Mouse (Mus musculus) spleen, embryonic (tissue): ENCODE data around the gene Cmah.
"Not testable (repeated sequence)": the region's sequence is repeated elsewhere in the genome, so short reads cannot be mapped to it uniquely, and the experiment has no call there.

Experiments used
- CTCF ChIA-PET: fragments of 350-600 bp; sonication (Branson Sonifier 250); formaldehyde crosslinking; loops from one replicate; lab custom pipeline; 2022; lab: Charles Lee

Cmah gene

GRCm38 (mm10) chr13:24339907-24340306 is 12.7 kb downstream of the Cmah start:
- CTCF ChIA-PET, result interaction anchor here (0.7 kb wide), 1 partner anchor 80 kb away, joined by 3 read pairs; no protein-coding TSS in a partner anchor

- CTCF ChIA-PET, result no interaction called here
Observed at GRCm38 (mm10) chr13:24340462-24340861, 13.3 kb downstream of the Cmah start.

- CTCF ChIA-PET, result interaction anchor here (0.5 kb wide), 1 partner anchor 610 kb away, joined by 3 read pairs; no protein-coding TSS in a partner anchor
Observed at GRCm38 (mm10) chr13:24342091-24342490, 14.9 kb downstream of the Cmah start.

DNA sequence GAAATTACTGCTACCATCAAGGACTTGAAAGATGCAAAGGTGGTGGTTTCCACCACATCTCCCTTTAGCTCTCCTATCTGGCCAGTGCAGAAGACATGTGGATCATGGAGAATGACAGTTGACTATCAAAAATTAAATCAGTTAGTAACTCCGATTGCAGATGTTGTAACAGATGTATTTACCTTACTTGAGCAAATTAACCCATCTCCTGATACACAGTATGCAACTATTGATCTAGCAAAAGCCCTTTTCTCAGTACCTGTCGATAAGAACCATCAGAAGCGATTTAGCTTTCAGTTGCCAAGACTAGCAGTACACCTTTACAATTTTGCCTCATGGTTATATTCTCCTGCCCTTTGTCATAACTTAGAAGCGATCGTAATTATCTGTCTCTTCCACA is 25.8 kb downstream of the Cmah start:
- CTCF ChIA-PET, result no interaction called here

DNA sequence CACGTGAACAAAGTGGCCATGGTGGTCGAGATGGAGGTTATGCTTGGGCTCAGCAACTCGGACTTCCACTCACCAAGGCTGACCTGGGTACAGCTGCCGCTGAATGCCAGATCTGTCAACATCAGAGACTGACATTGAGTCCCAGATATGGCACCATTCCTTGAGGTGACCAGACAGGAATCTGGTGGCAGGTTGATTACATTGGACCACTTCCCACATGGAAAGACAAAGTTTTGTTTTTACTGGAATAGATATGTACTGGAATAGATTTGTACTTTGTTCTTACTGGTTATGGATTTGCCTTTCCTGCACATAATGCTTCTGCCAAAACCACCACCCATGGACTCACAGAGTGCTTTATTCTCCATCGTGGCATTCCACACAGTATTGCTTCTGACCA is 27.5 kb downstream of the Cmah start:
- CTCF ChIA-PET, result no interaction called here

GRCm38 (mm10) chr13:24359181-24359580 is 32.0 kb downstream of the Cmah start:
- CTCF ChIA-PET, result no interaction called here

- CTCF ChIA-PET, result interaction anchor here (0.7 kb wide), 1 partner anchor 152 kb away, joined by 3 read pairs; no protein-coding TSS in a partner anchor
Observed at GRCm38 (mm10) chr13:24365191-24365590, 38.0 kb downstream of the Cmah start.

- CTCF ChIA-PET, result no interaction called here
Observed at GRCm38 (mm10) chr13:24372893-24373599, 45.8 kb downstream of the Cmah start.

DNA sequence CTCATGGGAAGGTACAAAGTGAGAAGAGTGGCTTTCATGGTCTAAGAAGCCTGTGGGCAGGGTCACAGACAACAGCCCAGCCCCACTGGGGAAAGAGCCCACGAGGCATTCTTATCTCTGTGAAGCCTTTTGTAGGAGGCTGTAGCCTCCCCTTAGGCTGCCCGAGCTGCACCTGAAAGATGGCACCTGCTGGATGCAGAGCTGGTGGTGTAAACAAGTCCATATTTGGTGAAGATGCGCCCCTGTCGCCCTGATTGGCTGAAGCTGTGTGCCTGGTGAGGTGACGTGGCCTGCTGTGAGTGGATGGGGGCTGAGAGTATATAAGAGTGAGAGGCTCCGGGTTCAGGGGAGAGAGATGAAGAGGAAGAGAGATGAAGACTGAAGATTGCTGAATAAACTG is 47.4 kb downstream of the Cmah start:
- CTCF ChIA-PET, result not testable (repeated sequence)

DNA sequence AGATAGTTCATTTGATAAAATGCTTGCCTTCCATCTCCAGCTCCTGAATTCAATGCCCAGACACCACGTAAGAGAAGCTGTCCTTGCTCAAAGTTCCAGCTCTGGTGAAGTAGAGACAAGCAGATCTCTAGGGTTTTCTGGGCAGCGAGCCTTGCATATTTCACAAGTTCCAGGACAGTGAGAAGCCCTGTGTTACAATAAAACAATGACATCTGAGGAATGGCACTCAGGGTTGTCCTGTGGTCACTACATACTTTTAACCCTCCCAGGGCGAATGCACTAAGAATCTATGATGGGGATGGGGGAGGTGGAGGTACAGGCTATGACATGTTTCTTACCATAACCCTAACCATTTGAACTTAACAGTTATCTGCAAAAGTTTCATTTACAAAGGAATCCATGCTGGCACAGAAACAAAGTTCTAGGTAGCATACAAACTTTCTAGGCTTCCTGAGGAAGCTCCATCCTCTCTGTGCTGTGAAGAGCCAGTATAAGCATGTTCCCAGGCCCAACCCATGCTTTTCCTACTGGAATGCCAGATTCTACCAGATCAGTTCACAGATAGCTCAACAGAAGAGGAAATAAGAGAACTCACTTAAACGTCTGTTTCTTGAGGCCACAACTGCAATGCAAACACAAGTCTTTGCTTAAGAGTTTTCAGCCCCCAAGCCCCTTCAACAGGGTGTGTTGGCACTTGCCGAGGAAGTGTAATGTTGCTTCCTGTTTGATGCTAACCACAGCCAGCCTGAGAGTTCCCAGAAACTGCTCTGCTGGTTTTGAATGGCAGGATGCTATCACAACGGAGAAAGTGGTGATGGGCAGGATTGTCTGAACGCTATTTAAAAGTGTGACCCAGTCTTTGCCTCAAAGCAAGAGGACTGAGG is 48.4 kb downstream of the Cmah start:
- CTCF ChIA-PET, result interaction anchor here (0.5 to 0.6 kb wide), 2 partner anchors 344 to 446 kb away, joined by 3 to 6 read pairs; no protein-coding TSS in a partner anchor

DNA sequence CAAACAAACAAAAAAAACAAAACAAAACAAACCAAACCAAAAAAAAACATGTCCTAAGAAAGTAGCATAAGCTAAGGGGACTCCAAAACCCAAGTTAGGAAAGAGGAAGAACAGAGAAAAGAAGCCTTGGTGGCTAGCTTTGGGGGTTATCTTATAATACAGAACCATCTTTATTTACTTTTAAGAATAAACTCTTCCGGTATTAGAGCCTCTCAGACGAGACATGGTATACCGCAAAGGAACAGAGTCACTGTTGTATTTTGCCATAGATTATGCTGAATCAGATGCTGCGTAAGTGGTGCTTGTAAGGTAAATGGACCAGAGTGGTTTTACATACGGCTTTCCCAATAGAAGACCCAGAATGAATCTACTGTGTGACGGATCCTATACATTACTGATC is 53.5 kb downstream of the Cmah start:
- CTCF ChIA-PET, result interaction anchor here (0.6 to 1.0 kb wide), 5 partner anchors 10 to 403 kb away, joined by 3 to 15 read pairs (median 7); no protein-coding TSS in a partner anchor

- CTCF ChIA-PET, result no interaction called here
Observed at GRCm38 (mm10) chr13:24383885-24384284, 56.7 kb downstream of the Cmah start.

GRCm38 (mm10) chr13:24391892-24392291 is 64.7 kb downstream of the Cmah start:
- CTCF ChIA-PET, result no interaction called here

- CTCF ChIA-PET, result no interaction called here
Observed at GRCm38 (mm10) chr13:24392655-24393054, 65.5 kb downstream of the Cmah start.

DNA sequence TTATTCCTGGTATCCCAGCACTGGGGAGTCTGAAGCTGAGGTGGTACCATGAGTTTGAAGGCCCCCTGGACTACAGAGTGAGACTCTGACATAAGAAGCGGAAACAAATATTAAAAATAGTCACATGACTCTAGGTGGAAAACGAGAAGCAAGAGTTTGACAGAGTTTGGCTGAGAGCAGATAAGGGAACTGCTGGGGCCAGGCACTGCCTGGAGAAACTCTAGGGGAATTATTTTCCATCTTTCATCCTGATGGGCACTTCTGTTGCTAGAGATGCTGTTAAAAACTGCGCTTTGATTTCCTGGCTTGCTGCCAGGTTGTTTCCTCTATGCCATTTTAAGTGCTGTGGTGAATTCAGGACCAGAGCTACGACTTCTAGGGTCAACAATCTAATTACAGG is 65.9 kb downstream of the Cmah start:
- CTCF ChIA-PET, result no interaction called here

- CTCF ChIA-PET, result interaction anchor here (0.6 kb wide), 2 partner anchors 218 to 981 kb away, joined by 3 to 8 read pairs; no protein-coding TSS in a partner anchor
Observed at GRCm38 (mm10) chr13:24395815-24396214, 68.6 kb downstream of the Cmah start.

- CTCF ChIA-PET, result interaction anchor here (0.6 kb wide), 1 partner anchor 141 kb away, joined by 3 read pairs; no protein-coding TSS in a partner anchor
Observed at GRCm38 (mm10) chr13:24397181-24397580, 70.0 kb downstream of the Cmah start.

DNA sequence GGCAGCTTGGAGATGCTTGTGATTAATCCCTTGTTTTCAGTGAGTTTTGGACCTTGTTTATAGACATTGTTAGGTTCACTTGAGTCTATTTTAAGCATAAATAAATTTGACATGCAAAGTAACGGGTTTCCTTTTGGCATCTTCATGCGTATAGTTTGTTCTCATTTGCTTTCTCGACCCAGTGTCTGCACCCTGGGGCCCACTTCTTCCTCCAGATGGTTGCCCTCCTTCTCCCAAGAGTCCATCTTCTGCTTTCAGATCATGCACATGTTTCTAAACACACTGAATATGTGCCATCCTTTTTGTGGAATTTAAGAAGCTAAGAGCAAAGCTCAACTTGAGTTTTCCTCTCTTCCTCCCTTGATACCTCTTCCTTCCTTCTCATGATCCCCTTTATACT is 71.3 kb downstream of the Cmah start:
- CTCF ChIA-PET, result interaction anchor here (0.6 to 0.7 kb wide), 3 partner anchors 16 to 637 kb away, joined by 3 to 7 read pairs (median 3); partner anchors contain the start of gene Hist1h3a

DNA sequence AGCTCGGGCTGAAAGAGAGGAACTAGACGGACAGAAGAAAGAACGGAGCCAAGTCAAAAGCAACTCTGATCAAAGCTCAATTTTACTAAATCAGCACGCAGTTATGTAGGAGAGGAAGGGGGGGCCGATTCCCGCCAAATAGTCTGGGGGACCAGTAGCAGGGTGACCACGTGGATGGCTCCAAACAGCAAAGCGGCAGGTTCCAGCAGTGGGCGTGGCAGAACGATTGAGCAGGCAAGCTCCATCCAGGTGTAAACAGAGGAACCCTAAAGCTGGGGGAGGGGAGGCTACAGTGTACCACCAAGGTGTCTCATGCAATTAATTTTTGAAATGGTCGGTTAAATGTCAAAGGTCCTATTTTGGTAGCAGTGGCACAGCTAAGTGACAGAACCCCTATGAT is 74.6 kb downstream of the Cmah start:
- CTCF ChIA-PET, result interaction anchor here (0.5 to 0.7 kb wide), 3 partner anchors 42 to 841 kb away, joined by 3 to 10 read pairs (median 5); no protein-coding TSS in a partner anchor

DNA sequence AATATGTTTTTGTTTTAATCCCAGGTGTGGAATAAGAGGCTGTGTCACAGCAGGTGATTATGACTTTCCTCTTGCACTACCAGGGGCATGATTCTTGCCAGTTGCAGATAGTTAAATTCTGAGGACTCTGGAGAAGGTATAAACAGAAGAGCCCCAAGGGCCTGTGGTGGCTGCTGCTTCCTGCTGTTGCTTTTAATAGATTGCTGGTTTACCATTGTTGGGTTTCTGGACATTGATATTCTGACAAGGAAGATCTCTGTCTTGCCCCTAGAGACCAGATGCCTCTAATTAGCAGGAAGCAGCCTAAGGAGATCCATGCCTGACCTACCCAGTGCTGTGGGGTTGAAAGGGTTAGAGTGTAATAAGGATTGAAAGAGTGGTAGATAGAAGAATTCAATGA is 75.8 kb downstream of the Cmah start:
- CTCF ChIA-PET, result no interaction called here

- CTCF ChIA-PET, result interaction anchor here (0.6 kb wide), 2 partner anchors 103 to 159 kb away, joined by 3 to 5 read pairs; no protein-coding TSS in a partner anchor
Observed at GRCm38 (mm10) chr13:24406847-24407246, 79.6 kb downstream of the Cmah start.
